Mouse (Mus musculus) embryonic stem cell, embryonic (primary cell): ENCODE measurements around the gene Kdelc1.

Experiments
- CTCF ChIA-PET, 4 experiments: fragments of 300-600 bp in 2 of 4; fragments of 350-600 bp in 2 of 4; sonication (Branson Sonifier 250); formaldehyde crosslinking; loops; one replicate each; lab custom pipeline; 2022; ENCODE audit warnings: inconsistent platforms in 2 of 4; lab: Charles Lee
- POLR2A ChIA-PET, 4 experiments: fragments of 300-600 bp in 2 of 4; fragments of 350-600 bp in 2 of 4; sonication (Branson Sonifier 250); formaldehyde crosslinking; loops; one replicate each; lab custom pipeline; 2022; ENCODE audit warnings: antibody characterized with exemption in 4 of 4, inconsistent platforms in 1 of 4; lab: Charles Lee

The Kdelc1 gene

DNA sequence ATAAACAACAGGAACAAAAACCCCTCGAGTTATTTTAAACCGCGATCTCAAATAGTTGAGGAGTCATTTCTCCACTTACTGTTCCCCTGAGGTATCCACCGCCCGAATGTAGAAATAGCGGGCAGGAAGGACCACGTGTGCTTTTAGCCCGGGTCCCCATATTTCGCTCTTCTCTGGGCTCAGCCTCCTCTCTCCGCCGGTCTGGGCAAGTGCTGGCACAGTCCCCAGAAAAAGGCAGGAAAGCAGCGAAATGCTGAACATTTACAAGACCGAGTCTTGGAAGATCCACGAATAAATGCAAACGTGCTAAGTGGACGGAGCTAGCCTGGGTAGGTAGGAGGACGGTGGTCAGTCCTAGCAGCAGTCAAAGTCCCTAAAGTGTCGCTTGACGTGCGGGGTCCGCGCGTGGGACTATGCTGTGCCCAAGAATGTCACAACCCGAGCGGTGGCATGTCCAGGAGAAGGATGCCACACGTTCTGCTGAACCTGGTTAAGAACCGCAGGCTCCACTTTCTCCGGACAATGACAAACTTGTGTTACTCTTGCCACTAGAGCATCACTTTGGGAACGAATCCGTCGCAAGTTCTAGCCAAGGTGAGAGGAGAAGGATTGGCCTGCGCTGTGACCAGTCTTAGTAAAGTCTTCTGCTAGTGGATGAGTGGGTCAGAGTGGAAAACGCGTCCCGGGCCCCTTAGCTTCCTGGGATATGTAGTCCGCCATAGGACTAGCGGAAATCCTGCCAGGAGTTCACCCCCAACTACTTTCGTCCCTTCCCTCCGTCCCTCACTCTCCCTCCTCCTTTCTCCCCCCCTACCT, at the start of gene Kdelc1, which contains the start of gene Bivm:
Kdelc1 (minus strand) TSS at position 570 of the 816 bp plus-strand sequence.
Bivm (plus strand) TSS at position 719 of the 816 bp plus-strand sequence.
- CTCF ChIA-PET, result interaction anchor here in 3 of 4 experiments (0.7 to 1.8 kb wide), 8 partner anchors 10 to 55 kb away, joined by 3 to 6 read pairs (median 4); partner anchors contain the start of gene Tex30 (in 3 of the 3)
- POLR2A ChIA-PET, result interaction anchor here (0.6 to 4.6 kb wide), 18 partner anchors 8 to 185 kb away, joined by 3 to 52 read pairs (median 5); partner anchors contain the start of genes Tex30 (in 3 of the 4) and Tpp2 (in 2 of the 4)

DNA sequence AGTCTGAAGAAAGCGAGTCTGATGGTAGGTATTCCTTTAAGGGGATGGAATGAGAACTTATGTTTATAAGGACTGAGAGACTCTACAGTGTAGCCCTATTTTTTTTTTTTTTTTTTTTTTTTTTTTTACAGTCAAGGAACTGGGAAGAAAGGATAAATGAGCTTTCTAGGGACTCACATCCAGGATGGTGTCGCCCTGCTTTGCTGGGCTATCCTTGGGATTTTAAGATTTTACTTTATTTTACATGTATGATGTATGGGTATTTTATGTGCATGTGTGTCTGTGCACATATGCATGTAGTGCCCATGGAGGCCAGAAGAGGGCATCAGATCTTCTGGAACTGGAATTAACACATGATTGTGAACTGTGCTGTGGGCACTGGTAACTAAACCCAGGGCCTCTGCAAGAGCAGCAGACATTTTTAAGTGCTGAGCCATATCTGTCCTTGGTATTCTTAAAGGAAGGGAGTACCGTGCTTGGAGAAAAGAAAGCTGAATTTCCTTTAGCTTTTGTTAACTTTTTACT, 49.3 kb upstream of the Kdelc1 start:
- CTCF ChIA-PET, result interaction anchor here in 2 of 4 experiments (0.5 to 1.9 kb wide), 3 partner anchors 12 to 845 kb away, joined by 3 to 7 read pairs (median 6); partner anchors contain the start of genes Bivm (in 1 of the 2) and Kdelc1 (in 1 of the 2)
- POLR2A ChIA-PET, result interaction anchor here in 3 of 4 experiments (0.5 to 1.2 kb wide), 5 partner anchors 19 to 235 kb away, joined by 3 to 4 read pairs (median 4); partner anchors contain the start of genes Tpp2 (in 2 of the 3) and Tex30 (in 1 of the 3)

DNA sequence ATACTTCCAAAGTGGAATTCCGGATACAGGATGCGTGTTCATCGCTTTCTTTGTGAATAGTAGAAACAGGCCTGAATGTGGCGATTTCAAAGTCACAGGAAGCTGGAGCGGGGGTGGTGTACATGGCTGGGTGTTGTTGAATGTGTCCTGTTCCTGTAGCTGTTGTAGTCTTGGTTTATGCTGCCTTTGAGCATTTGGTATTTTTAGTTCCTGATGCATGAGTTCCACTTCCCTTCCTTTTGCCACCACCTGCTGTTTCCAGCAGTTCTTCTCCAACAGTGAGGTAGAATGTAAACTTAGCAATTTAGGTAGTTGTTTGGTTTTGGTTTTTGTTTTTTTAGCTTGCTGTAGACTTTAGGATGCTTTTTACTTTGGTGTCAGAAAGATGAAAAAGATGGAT, 43.8 kb upstream of the Kdelc1 start:
- ChIA-PET POLR2A (interaction anchor here in 1 of 4 experiments (1.5 kb wide), 1 partner anchor 10 kb away, joined by 3 read pairs; no protein-coding TSS in a partner anchor), CTCF (no interaction called here)

DNA sequence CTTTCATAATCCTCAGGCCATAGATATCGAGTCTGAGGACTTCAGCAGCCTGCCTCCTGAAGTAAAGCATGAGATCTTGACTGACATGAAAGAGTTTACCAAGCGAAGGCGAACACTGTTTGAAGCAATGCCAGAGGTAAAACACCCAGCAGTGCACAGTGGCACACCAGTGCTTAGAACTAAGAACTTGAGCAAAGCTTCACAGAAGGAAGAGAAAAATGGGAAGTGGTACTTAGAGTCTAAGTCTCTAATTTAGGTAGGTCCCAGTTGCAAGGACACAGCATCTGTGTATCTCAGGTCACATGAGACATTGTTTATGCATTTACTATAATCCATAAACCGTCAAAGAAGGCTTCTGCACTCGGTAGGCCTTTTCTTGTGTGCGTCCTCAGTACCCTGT, 43.2 kb upstream of the Kdelc1 start:
- ChIA-PET CTCF (no interaction called here), POLR2A (interaction anchor here in 1 of 4 experiments (1.5 kb wide), 1 partner anchor 10 kb away, joined by 3 read pairs; no protein-coding TSS in a partner anchor)

DNA sequence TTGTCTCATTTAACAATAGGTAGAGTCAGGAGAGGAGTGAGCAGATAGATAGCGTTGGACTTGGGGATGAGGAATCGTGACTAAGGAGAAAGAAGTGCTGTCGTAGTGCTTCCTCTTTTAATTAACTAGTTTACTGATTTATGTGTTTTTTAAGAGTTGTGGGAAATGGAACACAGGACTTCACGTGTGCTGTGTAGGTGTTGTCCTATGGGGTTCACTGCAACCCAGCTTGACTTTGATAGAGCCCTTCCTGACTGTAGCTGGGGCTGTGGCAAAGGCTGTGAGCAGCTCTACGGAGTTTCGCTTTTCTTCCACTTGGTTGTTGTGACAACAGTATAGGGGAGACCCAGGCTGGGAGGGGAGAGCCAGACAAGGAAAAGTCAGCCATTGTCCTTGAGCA, 39.7 kb upstream of the Kdelc1 start:
- CTCF ChIA-PET, result interaction anchor here in 1 of 4 experiments (1.6 kb wide), 1 partner anchor 10 kb away, joined by 3 read pairs; no protein-coding TSS in a partner anchor

DNA sequence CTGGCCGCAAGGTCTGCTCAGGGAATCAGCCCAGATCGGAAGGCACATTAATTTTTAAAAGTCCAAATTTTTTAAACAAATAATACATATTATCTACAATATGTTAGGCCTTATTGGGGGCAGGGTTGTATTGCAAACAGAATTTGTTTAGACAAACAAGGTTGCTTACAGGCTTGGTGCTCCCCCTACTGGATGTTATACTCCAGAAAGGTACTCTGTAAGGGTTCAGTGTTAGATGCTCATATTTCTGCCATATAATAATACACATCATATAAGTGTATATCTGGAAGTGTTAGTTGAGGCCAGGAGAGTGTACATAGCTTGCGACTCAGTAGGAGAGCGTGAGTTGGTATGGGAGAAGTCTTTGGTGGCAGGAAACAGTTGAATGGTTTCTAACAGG, 36.7 kb upstream of the Kdelc1 start:
- POLR2A ChIA-PET, result interaction anchor here in 1 of 4 experiments (0.5 to 0.9 kb wide), 3 partner anchors 9 to 220 kb away, joined by 3 to 4 read pairs (median 3); no protein-coding TSS in a partner anchor
- CTCF ChIA-PET, result interaction anchor here in 1 of 4 experiments (1.0 to 1.4 kb wide), 3 partner anchors 13 to 114 kb away, joined by 3 to 7 read pairs (median 3); no protein-coding TSS in a partner anchor

More for the DNA sequence above, 39.7 kb upstream of the Kdelc1 start:
- POLR2A ChIA-PET, result interaction anchor here in 1 of 4 experiments (0.6 kb wide), 1 partner anchor 596 kb away, joined by 5 read pairs; no protein-coding TSS in a partner anchor

DNA sequence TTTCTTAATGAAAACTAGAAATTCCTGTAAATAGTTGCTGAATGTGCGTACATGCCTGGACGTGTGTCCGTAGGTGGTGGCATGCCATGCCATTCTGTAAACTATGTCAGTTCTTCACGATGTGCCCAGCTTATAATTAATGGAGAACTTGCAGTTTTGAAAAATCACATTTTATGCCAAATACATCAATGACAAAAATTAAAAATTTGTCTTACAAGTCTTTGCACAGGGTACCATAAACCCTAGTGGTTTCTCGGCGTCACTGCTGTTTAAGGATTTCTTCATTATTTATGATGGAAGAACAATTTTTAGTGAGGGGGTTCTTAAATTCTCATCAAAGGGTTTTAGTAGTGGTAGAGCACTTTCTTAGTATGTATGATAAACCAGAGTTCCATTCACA, 30.1 kb upstream of the Kdelc1 start:
- CTCF ChIA-PET, result interaction anchor here in 2 of 4 experiments (0.6 to 1.0 kb wide), 4 partner anchors 9 to 837 kb away, joined by 3 read pairs; partner anchors contain the start of genes Bivm (in 1 of the 2) and Kdelc1 (in 1 of the 2)
- POLR2A ChIA-PET, result interaction anchor here in 3 of 4 experiments (1.0 to 3.1 kb wide), 4 partner anchors 18 to 47 kb away, joined by 3 to 14 read pairs (median 4); partner anchors contain the start of genes Tex30 (in 2 of the 3), Bivm (in 1 of the 3) and Kdelc1 (in 1 of the 3)

DNA sequence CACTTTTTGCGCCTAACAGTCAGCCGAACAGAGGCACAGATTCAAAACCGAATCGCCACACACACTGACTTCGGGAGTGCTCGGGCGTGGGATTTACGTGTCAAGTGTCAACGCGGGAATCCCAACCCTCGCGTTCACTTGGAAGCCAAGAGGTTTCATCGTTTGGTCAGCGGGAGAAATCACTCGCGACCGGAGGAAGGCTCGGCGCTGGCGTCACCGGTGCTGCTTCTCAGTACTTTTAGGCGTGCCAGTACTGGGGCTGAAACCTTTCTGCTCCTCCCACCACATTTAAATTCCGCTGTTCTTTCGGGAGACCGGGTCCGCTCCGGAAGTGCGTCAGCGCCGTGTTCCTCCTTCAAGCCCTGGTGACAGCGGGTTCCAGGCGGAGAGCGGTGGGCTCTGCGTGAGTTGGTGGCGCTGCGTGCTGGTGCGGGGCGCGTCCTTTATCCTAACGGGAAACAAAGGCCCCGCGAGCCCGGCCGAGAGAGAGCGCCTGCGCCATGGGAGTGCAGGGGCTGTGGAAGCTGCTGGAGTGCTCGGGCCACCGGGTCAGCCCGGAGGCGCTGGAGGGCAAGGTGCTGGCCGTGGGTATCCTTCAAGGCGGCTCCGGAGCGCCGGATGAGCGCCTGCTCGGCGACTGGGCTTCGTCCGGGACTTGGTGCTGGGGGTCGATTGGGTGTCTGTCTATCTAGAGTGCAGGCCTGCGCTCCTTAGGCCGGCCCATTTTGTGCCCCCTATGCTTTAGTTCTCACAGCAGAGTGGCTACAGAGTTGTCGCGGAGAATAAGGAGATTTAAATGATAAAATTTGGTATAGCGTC, 29.2 kb upstream of the Kdelc1 start, which contains the start of gene Ercc5:
Ercc5 (plus strand) TSS at position 182 of the 819 bp plus-strand sequence.
- ChIA-PET POLR2A (interaction anchor here in 2 of 4 experiments (0.6 to 3.1 kb wide), 5 partner anchors 13 to 1651 kb away, joined by 3 to 14 read pairs (median 3); partner anchors contain the start of genes Bivm (in 1 of the 2), Kdelc1 (in 1 of the 2), Tex30 (in 1 of the 2) and Tpp2 (in 1 of the 2)), CTCF (interaction anchor here in 1 of 4 experiments (1.0 kb wide), 1 partner anchor 249 kb away, joined by 3 read pairs; no protein-coding TSS in a partner anchor)

DNA sequence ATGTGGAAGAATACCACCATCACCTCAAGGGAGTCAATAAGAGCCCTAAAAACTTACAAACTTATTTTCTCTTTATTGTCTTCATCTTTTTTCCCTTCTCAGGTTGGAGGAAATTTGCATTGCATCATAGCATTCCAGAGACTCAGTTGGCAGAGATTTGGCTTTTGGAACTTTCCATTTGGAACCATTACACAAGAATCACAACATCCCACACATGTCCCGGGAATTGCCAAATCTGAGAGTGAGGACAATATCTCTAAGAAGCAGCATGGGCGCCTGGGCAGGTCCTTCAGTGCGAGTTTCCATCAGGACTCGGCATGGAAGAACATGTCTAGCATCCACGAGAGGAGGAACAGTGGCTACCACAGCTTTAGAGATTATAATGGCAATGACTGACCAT, 24.1 kb upstream of the Kdelc1 start:
- CTCF ChIA-PET, result no interaction called here
- POLR2A ChIA-PET, result no interaction called here

DNA sequence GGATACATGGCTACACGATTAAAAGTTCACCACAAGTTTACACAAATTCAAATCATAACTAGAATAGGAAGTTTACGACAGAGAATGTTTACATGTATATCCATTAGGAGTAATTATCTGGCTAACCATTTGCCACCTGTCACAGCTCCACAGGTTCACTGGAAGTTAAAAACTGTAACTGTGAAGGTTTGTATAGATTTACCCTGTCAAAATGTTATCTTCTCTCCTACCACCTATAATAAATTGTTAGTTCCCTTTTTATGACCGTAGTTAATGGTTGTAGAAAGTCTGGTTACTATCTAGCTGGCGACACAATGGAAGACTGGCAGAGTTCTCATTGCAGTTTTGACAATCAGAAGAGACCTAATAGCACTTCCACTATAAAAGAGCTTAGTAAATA, 21.6 kb upstream of the Kdelc1 start:
- ChIA-PET POLR2A (interaction anchor here in 1 of 4 experiments (1.6 kb wide), 1 partner anchor 38 kb away, joined by 5 read pairs; the partner anchor contains the start of gene Tex30), CTCF (no interaction called here)

DNA sequence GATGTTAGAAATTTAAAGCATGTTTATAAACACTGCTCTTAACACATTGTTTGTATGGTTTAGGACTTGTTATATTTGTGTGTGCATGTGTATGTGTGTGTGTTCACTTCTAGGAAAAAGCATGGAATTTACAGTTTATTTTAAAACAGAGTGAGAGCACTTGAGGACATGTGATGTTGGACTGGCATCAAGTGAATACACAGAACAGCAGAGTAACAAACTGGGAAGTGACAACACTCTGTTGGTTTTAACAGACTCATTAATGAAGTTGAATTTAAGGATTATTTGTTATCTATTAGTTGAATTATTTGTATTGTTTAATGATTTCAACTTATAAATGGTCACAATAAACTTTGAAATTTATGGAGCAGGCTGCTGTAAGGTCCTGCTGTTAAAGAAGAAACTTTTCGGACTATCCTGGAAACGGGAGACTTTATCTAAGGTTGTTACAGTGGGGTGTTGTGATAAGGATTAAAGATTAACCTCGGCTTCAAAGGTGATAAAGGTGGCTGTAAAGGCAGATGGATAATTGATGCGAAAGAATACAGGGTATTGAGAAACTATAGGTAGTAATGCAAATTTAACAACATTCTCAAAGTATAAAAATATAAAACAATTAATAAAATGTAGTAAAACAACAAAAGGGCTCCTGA, 11.4 kb upstream of the Kdelc1 start:
- CTCF ChIA-PET, result no interaction called here
- POLR2A ChIA-PET, result no interaction called here

DNA sequence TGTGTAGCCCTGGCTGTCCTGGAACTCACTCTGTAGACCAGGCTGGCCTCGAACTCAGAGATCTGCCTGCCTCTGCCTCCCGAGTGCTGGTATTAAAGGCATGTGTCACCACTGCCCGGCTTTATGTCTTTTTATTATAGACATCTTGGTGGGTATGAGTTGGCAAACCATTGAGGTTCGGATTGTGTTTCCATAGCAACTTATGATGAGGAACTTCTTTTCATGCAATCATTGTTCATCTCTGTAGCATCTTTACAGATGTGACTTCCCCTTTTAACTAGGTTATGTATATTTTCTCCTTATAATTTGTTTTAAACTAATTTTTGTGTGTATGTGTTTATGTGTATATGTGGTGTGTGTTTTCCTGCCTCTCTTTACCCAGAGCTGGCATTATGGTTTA, 7.0 kb upstream of the Kdelc1 start:
- ChIA-PET POLR2A (interaction anchor here in 1 of 4 experiments (0.6 to 1.3 kb wide), 2 partner anchors 23 to 25 kb away, joined by 3 to 7 read pairs; partner anchors contain the start of gene Tex30), CTCF (interaction anchor here in 1 of 4 experiments (0.6 kb wide), 1 partner anchor 107 kb away, joined by 3 read pairs; no protein-coding TSS in a partner anchor)

DNA sequence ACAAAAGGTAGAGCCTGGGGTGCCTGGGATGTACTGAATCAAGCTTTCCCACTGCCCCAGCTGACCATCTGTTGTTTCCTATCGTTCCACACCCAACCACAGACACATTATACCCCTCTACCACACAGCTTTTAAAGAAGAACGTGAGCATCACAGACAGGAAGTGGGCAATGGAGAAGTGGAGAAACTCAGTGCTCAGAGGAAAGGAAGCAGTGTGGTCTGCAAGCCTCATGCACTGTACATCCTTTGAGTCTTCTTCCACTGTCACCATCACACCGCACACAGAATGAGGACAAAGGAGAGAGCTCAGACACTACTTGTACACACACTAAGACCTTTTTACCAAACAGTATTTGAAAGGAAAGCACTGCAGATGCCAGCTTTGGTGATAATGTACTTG, 3.6 kb upstream of the Kdelc1 start:
- CTCF ChIA-PET, result no interaction called here
- POLR2A ChIA-PET, result interaction anchor here in 2 of 4 experiments (0.9 to 1.0 kb wide), 2 partner anchors 16 to 20 kb away, joined by 3 read pairs; no protein-coding TSS in a partner anchor

DNA sequence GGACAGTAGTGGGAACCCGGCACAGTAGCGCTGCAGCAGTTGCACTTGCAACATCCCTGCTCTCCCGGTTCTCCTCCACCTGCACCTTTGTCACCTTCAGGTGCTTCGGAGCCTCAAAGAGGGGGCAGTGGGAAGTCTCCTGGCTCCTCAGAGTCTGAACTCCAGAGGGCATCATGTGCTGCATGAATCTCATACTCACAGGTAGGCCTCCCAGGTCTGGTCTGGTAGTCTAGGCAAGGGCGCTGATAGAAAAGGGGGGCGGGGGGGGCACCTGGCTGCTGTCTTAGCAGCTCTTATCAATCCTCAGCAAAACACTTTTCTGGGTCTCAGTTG, 1.4 kb upstream of the Kdelc1 start:
- ChIA-PET POLR2A (interaction anchor here in 3 of 4 experiments (0.6 to 4.6 kb wide), 6 partner anchors 12 to 425 kb away, joined by 3 to 52 read pairs (median 12); partner anchors contain the start of gene Tex30 (in 2 of the 3)), CTCF (interaction anchor here in 1 of 4 experiments (0.6 to 1.8 kb wide), 3 partner anchors 13 to 47 kb away, joined by 3 to 6 read pairs (median 5); partner anchors contain the start of gene Tex30)

DNA sequence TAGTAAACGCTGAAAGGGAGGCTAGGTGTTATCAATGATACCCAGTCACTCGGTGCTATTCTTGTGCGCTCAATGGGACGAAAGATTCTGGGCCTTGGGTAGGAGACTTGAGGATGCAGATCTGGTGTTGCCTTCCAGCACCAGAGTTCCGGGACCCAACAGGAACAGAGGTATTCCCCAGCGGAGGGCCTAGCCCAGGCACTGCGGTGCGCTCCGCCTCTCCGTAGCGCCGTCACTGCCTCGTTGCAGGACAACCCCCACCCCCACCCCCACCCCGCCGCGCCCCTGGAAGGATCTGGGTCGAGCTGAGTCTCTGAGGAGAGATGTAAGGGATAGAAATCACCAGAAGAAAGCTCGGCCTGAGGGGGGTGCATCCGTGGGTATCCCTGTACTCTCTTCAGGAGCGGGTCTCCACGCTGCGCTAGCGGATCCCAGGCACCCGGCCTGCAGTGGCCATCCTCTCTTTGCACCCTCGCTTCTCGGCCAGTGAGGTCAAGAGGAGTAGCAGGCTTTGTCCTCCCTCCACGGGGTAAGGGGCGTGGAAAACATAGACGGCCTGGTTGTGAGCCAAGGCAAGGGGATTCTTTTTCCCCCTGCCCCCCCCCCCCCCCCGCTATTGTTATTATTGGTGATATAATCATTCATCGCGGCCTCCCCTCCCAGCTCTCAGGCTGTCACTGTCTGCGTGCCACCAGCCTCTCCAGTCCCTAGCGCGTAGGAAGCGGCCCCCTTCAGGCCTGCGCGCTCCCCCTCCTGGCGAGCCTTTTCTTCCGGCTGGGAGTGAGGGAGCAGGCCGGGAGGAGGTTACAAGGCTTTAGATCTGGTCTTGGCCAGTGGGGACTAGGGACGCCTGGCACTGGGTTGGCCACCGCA, 829 bp upstream of the Kdelc1 start:
- ChIA-PET CTCF (interaction anchor here in 3 of 4 experiments (0.6 to 1.8 kb wide), 12 partner anchors 9 to 1677 kb away, joined by 3 to 8 read pairs (median 4); partner anchors contain the start of gene Tex30 (in 3 of the 3)), POLR2A (interaction anchor here in 3 of 4 experiments (0.6 to 4.6 kb wide), 19 partner anchors 11 to 425 kb away, joined by 3 to 52 read pairs (median 5); partner anchors contain the start of genes Tex30 (in 3 of the 3) and Tpp2 (in 2 of the 3))
